Mouse (Mus musculus): ENCODE measurements around the gene Angptl6. TPM values are rescaled to one million over a fixed set of nuclear protein-coding genes. Genes with fewer than 3 reads are reported as not detected.

Gene Angptl6
- 11.1 and 14.5 TPM in 2 replicates for polyA plus RNA-seq (2014; fragmentation: Nextera tagmentation; extraction: Ambion mirVana)

GRCm38 (mm10) chr9:20879097-20879792 lies at the start of gene Angptl6:
TSS of gene Angptl6 (minus strand) at chr9:20879727.
- Histone ChIP-seq H3K4me3 (ENCODE audit: low read depth, low read length) (peak within 1 kb of the TSS; percentile 38), H3K4me2 (ENCODE audit: low read depth, low read length) (peak within 1 kb of the TSS; percentile 54), H3K4me1 (ENCODE audit: control insufficient read depth, insufficient read depth, low read length) (no peaks in the 10 kb centered on the region; the same call in 1 of the 2 replicates), H3K27ac (ENCODE audit: low read depth, low read length) (peak within 1 kb of the TSS; percentile 92), H3K36me3 (ENCODE audit: control insufficient read depth, insufficient read depth, low read length) (no peaks in the 10 kb centered on the region), H3K9ac (replicated peaks; ENCODE audit: low read depth, low read length) (peak within 1 kb of the TSS; percentile 63), H3K9me3 (ENCODE audit: control insufficient read depth, low read length) (no peaks in the 10 kb centered on the region), H3K27me3 (ENCODE audit: control insufficient read depth, insufficient read depth, low read length) (no peaks in the 10 kb centered on the region)
- ATAC-seq (ENCODE audit: low read depth) = no peak
- 96% methylated on average over 13 of the region's 13 CpGs for WGBS

GRCm38 (mm10) chr9:20923258-20923657 lies 43.7 kb upstream of the Angptl6 start:
- 99% methylated on average over 3 of the region's 3 CpGs for WGBS
- H3K9me3 ChIP-seq (ENCODE audit: control insufficient read depth, low read length) = no peaks in the 10 kb centered on the region
- no peak for ATAC-seq (ENCODE audit: low read depth)
- no peaks in the 10 kb centered on the region for H3K4me1 ChIP-seq (ENCODE audit: control insufficient read depth, insufficient read depth, low read length)
- no peak overlapping the region for H3K4me3 ChIP-seq (ENCODE audit: low read depth, low read length)
- H3K9ac ChIP-seq (replicated peaks; ENCODE audit: low read depth, low read length) = no peak overlapping the region
- H3K27ac ChIP-seq (ENCODE audit: low read depth, low read length) = no peak overlapping the region
- H3K4me2 ChIP-seq (ENCODE audit: low read depth, low read length) = no peak overlapping the region
- no peaks in the 10 kb centered on the region for H3K27me3 ChIP-seq (ENCODE audit: control insufficient read depth, insufficient read depth, low read length)
- H3K36me3 ChIP-seq (ENCODE audit: control insufficient read depth, insufficient read depth, low read length) = peaks cover 86% of the 10 kb centered on the region

GRCm38 (mm10) chr9:20916160-20916559 lies 36.6 kb upstream of the Angptl6 start:
- peaks cover 91% of the 10 kb centered on the region for H3K36me3 ChIP-seq (ENCODE audit: control insufficient read depth, insufficient read depth, low read length)
- H3K9ac ChIP-seq (replicated peaks; ENCODE audit: low read depth, low read length) = no peak overlapping the region
- no peak overlapping the region for H3K4me2 ChIP-seq (ENCODE audit: low read depth, low read length)
- no peaks in the 10 kb centered on the region for H3K27me3 ChIP-seq (ENCODE audit: control insufficient read depth, insufficient read depth, low read length)
- H3K4me1 ChIP-seq (ENCODE audit: control insufficient read depth, insufficient read depth, low read length) = no peaks in the 10 kb centered on the region
- H3K9me3 ChIP-seq (ENCODE audit: control insufficient read depth, low read length) = no peaks in the 10 kb centered on the region
- H3K4me3 ChIP-seq (ENCODE audit: low read depth, low read length) = no peak overlapping the region
- no peak for ATAC-seq (ENCODE audit: low read depth)
- no peak overlapping the region for H3K27ac ChIP-seq (ENCODE audit: low read depth, low read length)
- 90% methylated on average over 4 of the region's 4 CpGs for WGBS

GRCm38 (mm10) chr9:20909948-20910347 lies 30.4 kb upstream of the Angptl6 start:
- H3K9me3 ChIP-seq (ENCODE audit: control insufficient read depth, low read length) = no peaks in the 10 kb centered on the region
- no peak overlapping the region for H3K27ac ChIP-seq (ENCODE audit: low read depth, low read length)
- no peak for ATAC-seq (ENCODE audit: low read depth)
- H3K4me1 ChIP-seq (ENCODE audit: control insufficient read depth, insufficient read depth, low read length) = no peaks in the 10 kb centered on the region
- H3K4me3 ChIP-seq (ENCODE audit: low read depth, low read length) = no peak overlapping the region
- no peaks in the 10 kb centered on the region for H3K27me3 ChIP-seq (ENCODE audit: control insufficient read depth, insufficient read depth, low read length)
- H3K4me2 ChIP-seq (ENCODE audit: low read depth, low read length) = no peak overlapping the region
- 94% methylated on average over 9 of the region's 9 CpGs for WGBS
- peaks cover 79% of the 10 kb centered on the region for H3K36me3 ChIP-seq (ENCODE audit: control insufficient read depth, insufficient read depth, low read length)
- no peak overlapping the region for H3K9ac ChIP-seq (replicated peaks; ENCODE audit: low read depth, low read length)

- no peak for ATAC-seq (ENCODE audit: low read depth)
- no peak overlapping the region for H3K9ac ChIP-seq (replicated peaks; ENCODE audit: low read depth, low read length)
- H3K4me2 ChIP-seq (ENCODE audit: low read depth, low read length) = no peak overlapping the region
- H3K9me3 ChIP-seq (ENCODE audit: control insufficient read depth, low read length) = no peaks in the 10 kb centered on the region
- H3K4me3 ChIP-seq (ENCODE audit: low read depth, low read length) = no peak overlapping the region
- peaks cover 5% of the 10 kb centered on the region; the same call in 1 of the 2 replicates for H3K4me1 ChIP-seq (ENCODE audit: control insufficient read depth, insufficient read depth, low read length)
- no peak overlapping the region for H3K27ac ChIP-seq (ENCODE audit: low read depth, low read length)
- H3K36me3 ChIP-seq (ENCODE audit: control insufficient read depth, insufficient read depth, low read length) = peaks cover 7% of the 10 kb centered on the region; the same call in 1 of the 2 replicates
- WGBS = 52% methylated on average over 6 of the region's 6 CpGs
- H3K27me3 ChIP-seq (ENCODE audit: control insufficient read depth, insufficient read depth, low read length) = no peaks in the 10 kb centered on the region
Observed at GRCm38 (mm10) chr9:20902174-20902491, 22.6 kb upstream of the Angptl6 start.

- no peak for ATAC-seq (ENCODE audit: low read depth)
- peaks cover 5% of the 10 kb centered on the region; the same call in 1 of the 2 replicates for H3K4me1 ChIP-seq (ENCODE audit: control insufficient read depth, insufficient read depth, low read length)
- no peak overlapping the region for H3K9ac ChIP-seq (replicated peaks; ENCODE audit: low read depth, low read length)
- H3K4me2 ChIP-seq (ENCODE audit: low read depth, low read length) = no peak overlapping the region
- no peaks in the 10 kb centered on the region for H3K9me3 ChIP-seq (ENCODE audit: control insufficient read depth, low read length)
- 15% methylated on average over 13 of the region's 13 CpGs for WGBS
- H3K36me3 ChIP-seq (ENCODE audit: control insufficient read depth, insufficient read depth, low read length) = peaks cover 7% of the 10 kb centered on the region; the same call in 1 of the 2 replicates
- no peak overlapping the region for H3K4me3 ChIP-seq (ENCODE audit: low read depth, low read length)
- no peak overlapping the region for H3K27ac ChIP-seq (ENCODE audit: low read depth, low read length)
- no peaks in the 10 kb centered on the region for H3K27me3 ChIP-seq (ENCODE audit: control insufficient read depth, insufficient read depth, low read length)
Observed at GRCm38 (mm10) chr9:20901466-20902173, 22.1 kb upstream of the Angptl6 start.

- Histone ChIP-seq H3K4me3 (ENCODE audit: low read depth, low read length) (peak within 1 kb of the TSS; percentile 92), H3K9ac (replicated peaks; ENCODE audit: low read depth, low read length) (peak within 1 kb of the TSS; percentile 83), H3K4me2 (ENCODE audit: low read depth, low read length) (peak within 1 kb of the TSS; percentile 99), H3K27ac (ENCODE audit: low read depth, low read length) (no peak within 1 kb of the TSS), H3K9me3 (ENCODE audit: control insufficient read depth, low read length) (no peaks in the 10 kb centered on the region), H3K4me1 (ENCODE audit: control insufficient read depth, insufficient read depth, low read length) (peaks cover 5% of the 10 kb centered on the region; the same call in 1 of the 2 replicates), H3K36me3 (ENCODE audit: control insufficient read depth, insufficient read depth, low read length) (peaks cover 27% of the 10 kb centered on the region), H3K27me3 (ENCODE audit: control insufficient read depth, insufficient read depth, low read length) (no peaks in the 10 kb centered on the region)
- WGBS = 3% methylated on average over 34 of the region's 34 CpGs
- peak; percentile 88 for ATAC-seq (ENCODE audit: low read depth)
Observed at GRCm38 (mm10) chr9:20898511-20899073, 19.1 kb upstream of the Angptl6 start, which contains the start of gene Eif3g. TSS of gene Eif3g (minus strand) at chr9:20898623.

- peak; percentile 10 for ATAC-seq (ENCODE audit: low read depth)
- Histone ChIP-seq H3K9me3 (ENCODE audit: control insufficient read depth, low read length) (no peaks in the 10 kb centered on the region), H3K9ac (replicated peaks; ENCODE audit: low read depth, low read length) (peak overlapping the region; percentile 83), H3K27me3 (ENCODE audit: control insufficient read depth, insufficient read depth, low read length) (no peaks in the 10 kb centered on the region), H3K36me3 (ENCODE audit: control insufficient read depth, insufficient read depth, low read length) (peaks cover 32% of the 10 kb centered on the region), H3K4me2 (ENCODE audit: low read depth, low read length) (peak overlapping the region; percentile 99), H3K4me1 (ENCODE audit: control insufficient read depth, insufficient read depth, low read length) (peaks cover 5% of the 10 kb centered on the region; the same call in 1 of the 2 replicates), H3K27ac (ENCODE audit: low read depth, low read length) (no peak overlapping the region), H3K4me3 (ENCODE audit: low read depth, low read length) (peak overlapping the region; percentile 92)
- 6% methylated on average over 27 of the region's 39 CpGs for WGBS
Observed at GRCm38 (mm10) chr9:20897736-20898510, 18.4 kb upstream of the Angptl6 start.
